Mouse (Mus musculus) macrophage (primary cell): ENCODE results near the gene Fsd1l. TPM values are rescaled to one million over a fixed set of nuclear protein-coding genes. Genes with fewer than 3 reads are reported as not detected.
"Not testable (repeated sequence)": the region's sequence is repeated elsewhere in the genome, so short reads cannot be mapped to it uniquely, and the experiment has no call there.

Source experiments
- H3K27ac ChIP-seq: fragments of 350-480 bp; formaldehyde crosslinking; 2 replicates; pipeline ENCODE4 v1.9.0; 2021
- H3K36me3 ChIP-seq: fragments of 350-480 bp; formaldehyde crosslinking; 2 replicates; pipeline ENCODE4 v1.9.0; 2021; ENCODE audit errors: inconsistent target
- H3K4me3 ChIP-seq: fragments of 350-480 bp; formaldehyde crosslinking; 2 replicates; pipeline ENCODE4 v1.9.0; 2021; ENCODE audit errors: inconsistent target
- H3K79me2 ChIP-seq: fragments of 350-480 bp; formaldehyde crosslinking; 2 replicates; pipeline ENCODE4 v1.9.0; 2021; ENCODE audit errors: inconsistent target
- WGBS: methylation state at CpG from one replicate; pipeline ENCODE4 v1.1.7; 2026; ENCODE audit warnings: inconsistent platforms; ENCODE audit not compliant: missing documents; 5-methylcytosine and 5-hydroxymethylcytosine counted together
- polyA plus RNA-seq: library from polyadenylated mRNA; stranded (reverse); fragments of 250-400 nt; gene quantifications from 3 replicates; pipeline ENCODE4 v1.2.4, GENCODE M21; 2018; ENCODE audit warnings: inconsistent platforms

Fsd1l gene
- polyA plus RNA-seq, 1 experiment from 2014 or later: 0.65 TPM

DNA sequence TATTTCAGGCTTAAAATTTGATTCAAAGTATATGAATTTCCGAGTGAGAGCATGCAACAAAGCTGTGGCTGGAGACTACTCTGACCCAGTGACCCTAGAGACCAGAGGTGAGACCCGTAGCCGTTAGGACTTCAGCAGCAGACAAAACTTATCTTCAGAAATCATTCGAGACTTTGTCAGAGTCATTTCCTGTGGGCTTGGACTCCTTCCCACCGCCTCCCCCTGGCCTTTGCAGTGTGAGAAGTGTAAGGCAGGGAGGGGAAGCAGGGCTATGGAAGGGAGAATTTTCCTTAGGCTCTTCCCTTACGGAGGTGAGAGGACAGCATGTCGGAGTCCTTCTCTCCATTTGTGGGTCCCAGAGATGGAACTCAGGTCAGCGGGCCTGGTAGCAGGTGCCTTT, 50.8 kb downstream of the Fsd1l start:
- Histone ChIP-seq H3K27ac (no peak overlapping the region), H3K79me2 (no peaks in the 10 kb centered on the region), H3K4me3 (no peak overlapping the region), H3K36me3 (no peaks in the 10 kb centered on the region)
- 42% methylated on average over 8 of the region's 8 CpGs for WGBS

- 90% methylated on average over 4 of the region's 4 CpGs for WGBS
- no peak overlapping the region for H3K4me3 ChIP-seq
- H3K36me3 ChIP-seq: no peaks in the 10 kb centered on the region
- H3K79me2 ChIP-seq: no peaks in the 10 kb centered on the region
- no peak overlapping the region for H3K27ac ChIP-seq
Measured at GRCm38 (mm10) chr4:53688965-53689364, 57.7 kb downstream of the Fsd1l start.

DNA sequence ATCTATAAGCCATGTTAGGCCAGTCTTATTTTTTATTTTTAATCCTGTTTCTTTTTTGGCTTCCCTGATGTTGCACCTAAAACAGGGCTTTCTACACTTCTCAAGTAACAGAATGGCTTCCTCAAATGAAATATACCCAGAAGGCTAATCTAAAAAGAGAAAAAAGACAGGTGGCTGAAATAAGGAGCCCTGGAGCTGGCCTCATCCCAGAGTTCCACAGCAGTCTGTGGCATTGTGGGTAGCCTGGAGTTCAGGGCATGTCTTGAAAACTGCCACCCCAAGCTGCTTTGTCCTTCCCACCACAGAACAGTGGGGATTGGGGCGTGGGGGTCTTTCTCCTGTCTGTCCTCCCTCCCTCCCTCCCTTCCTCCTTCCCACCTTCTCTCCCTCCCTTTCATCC, 60.1 kb downstream of the Fsd1l start:
- Histone ChIP-seq H3K4me3 (no peak overlapping the region), H3K27ac (no peak overlapping the region), H3K36me3 (no peaks in the 10 kb centered on the region), H3K79me2 (no peaks in the 10 kb centered on the region)
- 80% methylated on average over 1 of the region's 1 CpGs for WGBS

DNA sequence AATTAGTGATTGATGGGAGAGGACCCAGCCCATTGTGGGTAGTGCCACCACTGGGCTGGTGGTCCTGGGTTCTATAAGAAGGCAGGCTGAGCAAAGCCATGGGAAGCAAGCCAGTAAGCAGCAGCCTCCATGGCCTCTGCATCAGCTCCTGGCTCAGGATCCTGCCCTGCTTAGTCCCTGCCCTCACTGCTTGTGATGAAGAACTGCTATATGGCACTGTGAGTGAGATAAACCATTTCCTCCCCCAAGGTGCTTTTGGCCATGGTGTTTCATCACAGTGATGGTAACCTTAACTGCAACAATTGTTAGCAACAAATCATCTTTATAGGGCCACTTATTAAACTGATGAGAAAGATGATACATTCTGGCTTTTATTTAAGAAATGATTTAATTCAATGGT, 77.9 kb downstream of the Fsd1l start:
- not testable (repeated sequence) for H3K4me3 ChIP-seq, H3K36me3 ChIP-seq, H3K79me2 ChIP-seq, H3K27ac ChIP-seq

- H3K4me3 ChIP-seq: no peak overlapping the region
Measured at GRCm38 (mm10) chr4:53710021-53710420, 78.8 kb downstream of the Fsd1l start.

GRCm38 (mm10) chr4:53710555-53711328, 79.5 kb downstream of the Fsd1l start:
- H3K36me3 ChIP-seq: no peaks in the 10 kb centered on the region
- no peaks in the 10 kb centered on the region for H3K79me2 ChIP-seq
- WGBS: 79% methylated on average over 6 of the region's 6 CpGs
- no peak overlapping the region for H3K4me3 ChIP-seq
- no peak overlapping the region for H3K27ac ChIP-seq

More at GRCm38 (mm10) chr4:53710021-53710420, 78.8 kb downstream of the Fsd1l start:
- Histone ChIP-seq H3K27ac (no peak overlapping the region), H3K36me3 (no peaks in the 10 kb centered on the region), H3K79me2 (no peaks in the 10 kb centered on the region)
- WGBS: 100% methylated on average over 2 of the region's 2 CpGs

- Histone ChIP-seq H3K27ac (no peak within 1 kb of the TSS), H3K79me2 (no peaks in the 10 kb centered on the region), H3K36me3 (no peaks in the 10 kb centered on the region), H3K4me3 (peak within 1 kb of the TSS; percentile 78)
- 0% methylated on average over 7 of the region's 7 CpGs for WGBS
Measured at GRCm38 (mm10) chr4:53713704-53714050, 82.4 kb downstream of the Fsd1l start, which contains the start of gene Fktn. Gene Fktn (plus strand): TSS chr4:53713998.

- peak overlapping the region; percentile 78 for H3K4me3 ChIP-seq
- no peaks in the 10 kb centered on the region for H3K79me2 ChIP-seq
- H3K36me3 ChIP-seq: no peaks in the 10 kb centered on the region
- WGBS: under 1% methylated on average over 58 of the region's 58 CpGs
- H3K27ac ChIP-seq: no peak overlapping the region
Measured at GRCm38 (mm10) chr4:53714051-53714814, 83.0 kb downstream of the Fsd1l start.

GRCm38 (mm10) chr4:53715977-53716376, 84.7 kb downstream of the Fsd1l start:
- H3K4me3 ChIP-seq: no peak overlapping the region
- H3K27ac ChIP-seq: no peak overlapping the region
- H3K79me2 ChIP-seq: no peaks in the 10 kb centered on the region
- no peaks in the 10 kb centered on the region for H3K36me3 ChIP-seq

DNA sequence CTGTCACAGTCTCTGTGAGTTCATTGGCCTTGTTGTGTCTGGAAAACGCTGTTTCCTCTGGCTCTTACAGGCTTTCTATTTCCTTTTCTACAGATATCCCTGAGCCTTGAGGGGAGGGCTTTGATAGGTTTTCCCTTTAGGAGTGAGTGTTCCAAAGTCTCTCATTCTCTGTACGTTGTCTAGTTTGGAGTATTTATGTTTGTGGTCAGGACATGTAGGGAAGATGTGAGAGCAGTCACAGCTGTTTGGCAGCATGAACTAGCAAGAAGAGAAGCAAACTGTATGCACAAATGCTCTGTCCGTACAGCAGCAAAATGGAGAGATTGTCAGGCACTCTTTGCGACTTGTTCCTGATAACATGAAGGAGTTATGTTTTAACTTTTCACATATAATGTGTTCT, 86.3 kb downstream of the Fsd1l start:
- 84% methylated on average over 4 of the region's 4 CpGs for WGBS
- no peak overlapping the region for H3K27ac ChIP-seq
- H3K36me3 ChIP-seq: no peaks in the 10 kb centered on the region
- no peak overlapping the region for H3K4me3 ChIP-seq
- H3K79me2 ChIP-seq: no peaks in the 10 kb centered on the region

GRCm38 (mm10) chr4:53718261-53718660, 87.0 kb downstream of the Fsd1l start:
- Histone ChIP-seq H3K79me2 (no peaks in the 10 kb centered on the region), H3K27ac (no peak overlapping the region), H3K36me3 (no peaks in the 10 kb centered on the region), H3K4me3 (no peak overlapping the region)
- 85% methylated on average over 5 of the region's 5 CpGs for whole genome bisulfite sequencing

- Histone ChIP-seq H3K4me3 (no peak overlapping the region), H3K36me3 (no peaks in the 10 kb centered on the region), H3K27ac (no peak overlapping the region), H3K79me2 (no peaks in the 10 kb centered on the region)
- WGBS: 93% methylated on average over 4 of the region's 4 CpGs
Measured at GRCm38 (mm10) chr4:53722506-53722905, 91.2 kb downstream of the Fsd1l start.

DNA sequence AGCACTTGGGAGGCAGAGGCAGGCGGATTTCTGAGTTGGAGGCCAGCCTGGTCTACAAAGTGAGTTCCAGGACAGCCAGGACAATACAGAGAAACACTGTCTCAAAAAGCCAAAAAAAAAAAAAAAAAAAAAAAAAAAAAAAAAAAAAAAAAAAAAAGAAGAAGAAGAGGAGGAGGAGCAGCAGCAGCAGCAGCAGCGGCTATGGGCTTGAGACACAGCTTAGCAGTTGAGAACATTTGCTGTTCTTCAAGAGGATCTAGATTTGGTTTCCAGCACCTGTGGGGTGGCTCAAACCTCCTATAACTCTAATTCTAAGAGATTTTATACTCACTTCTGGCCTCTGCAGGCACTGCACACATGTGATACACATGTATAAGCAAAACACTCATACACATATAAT, 94.8 kb downstream of the Fsd1l start:
- whole genome bisulfite sequencing: 100% methylated on average over 1 of the region's 2 CpGs
- not testable (repeated sequence) for H3K27ac ChIP-seq, H3K79me2 ChIP-seq, H3K4me3 ChIP-seq, H3K36me3 ChIP-seq

DNA sequence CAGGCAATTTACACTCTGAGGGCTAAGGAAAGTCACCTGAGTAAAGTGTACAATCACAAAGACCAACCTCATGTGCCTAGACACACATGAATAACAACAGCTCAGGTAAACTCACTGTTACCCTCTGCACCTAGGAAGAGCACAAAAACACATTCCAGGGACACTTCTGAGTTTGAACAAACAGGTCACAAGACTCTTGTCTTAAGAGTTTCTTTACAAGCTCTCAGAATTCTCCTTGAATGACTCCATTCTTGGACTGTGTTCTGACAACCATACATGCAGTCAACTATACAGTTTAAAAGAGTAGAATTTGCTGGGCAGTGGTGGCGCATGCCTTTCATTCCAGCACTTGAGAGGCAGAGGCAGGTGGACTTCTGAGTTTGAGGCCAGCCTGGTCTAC, 96.8 kb downstream of the Fsd1l start:
- Histone ChIP-seq H3K4me3 (no peak overlapping the region), H3K36me3 (no peaks in the 10 kb centered on the region), H3K79me2 (no peaks in the 10 kb centered on the region), H3K27ac (no peak overlapping the region)
- WGBS: no CpG with 5 or more reads among the region's 1 CpGs

DNA sequence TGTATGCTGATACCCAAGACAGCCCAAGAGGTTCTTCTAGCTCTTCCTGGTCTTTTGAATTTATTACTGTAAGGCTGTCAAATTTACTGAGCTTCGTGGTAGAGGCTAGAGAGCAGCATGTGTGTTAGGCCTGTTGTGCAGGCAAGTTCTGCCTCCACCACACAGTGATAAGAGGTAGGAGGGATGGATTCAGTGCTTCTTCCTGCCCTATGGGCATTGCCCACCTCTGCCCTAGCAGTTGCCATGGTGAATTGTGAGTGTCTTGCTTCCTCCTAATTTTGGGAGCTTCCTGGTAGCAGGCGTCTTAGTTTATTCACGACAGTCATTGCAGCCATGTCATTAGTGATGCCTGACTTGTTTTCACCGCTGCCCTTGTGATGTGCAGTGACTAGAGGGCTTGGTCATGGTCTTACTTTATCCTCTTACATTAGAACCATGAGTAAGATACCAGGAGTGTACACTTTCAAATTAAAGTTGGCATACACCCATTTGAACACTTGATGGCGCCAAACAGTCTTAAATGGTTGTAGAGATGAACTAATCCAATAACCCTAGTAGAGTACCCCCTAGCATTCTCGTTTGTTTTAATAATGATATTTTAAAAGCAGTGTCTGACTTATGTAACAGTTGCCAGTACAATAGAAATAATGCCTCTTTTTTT, 107.8 kb downstream of the Fsd1l start:
- no peaks in the 10 kb centered on the region for H3K79me2 ChIP-seq
- no peak overlapping the region for H3K4me3 ChIP-seq
- H3K36me3 ChIP-seq: no peaks in the 10 kb centered on the region
- WGBS: 45% methylated on average over 6 of the region's 6 CpGs
- no peak overlapping the region for H3K27ac ChIP-seq
